Comparison of ENCODE assay signal across 8 mouse cellular contexts in genomic region chr15:80080711-80081615, GRCm38 (mm10). TPM values are rescaled to one million over a fixed set of nuclear protein-coding genes. Genes with fewer than 3 reads are reported as not detected.
A peak's percentile ranks its signal among the peaks of the same experiment; 100 is the strongest.
DNase-seq lines count a peak whose midpoint lies in the region; ATAC-seq and TF ChIP-seq lines count a peak whose summit lies in the region.

No protein-coding gene starts in this region.

- intact Hi-C loops in heart, adult 2 months (cut with DNase I): loop anchor here (1.0 to 5.0 kb wide), 2 partner anchors 135 to 249 kb away; partner anchors contain the start of genes Cbx6 and Npcd

- 57% methylated on average over 9 of the region's 9 CpGs for WGBS in heart, adult 2 months
- 55% methylated on average over 9 of the region's 9 CpGs for WGBS in embryonic facial prominence, embryonic 11.5 days
- 47% methylated on average over 9 of the region's 9 CpGs for WGBS in intestine, embryonic 16.5 days
- 69% methylated on average over 9 of the region's 9 CpGs for WGBS in midbrain, embryonic 10.5 days

- no peak for TF ChIP-seq POLR2A in heart, adult 2 months (IDR thresholded peaks at IDR 0.05; ENCODE audit: insufficient read depth, low read depth, low read length)

- in situ Hi-C loops in ES-E14 (cut with MboI; ENCODE audit: low sequenced_read_pairs in 2 of 2, unreplicated experiment in 2 of 2): no loop called here

- peak overlapping the region; percentile 5 for H3K9ac ChIP-seq in heart, adult 2 months (ENCODE audit: low read depth, low read length)
- peak overlapping the region; percentile 97 for H3K9ac ChIP-seq in ES-E14 (ENCODE audit: insufficient read depth, low read depth, low read length, poor library complexity, severe bottlenecking)
- H3K9ac ChIP-seq in embryonic facial prominence, embryonic 11.5 days (replicated peaks; ENCODE audit: low read length): peak overlapping the region; percentile 96
- H3K9ac ChIP-seq in intestine, embryonic 16.5 days (ENCODE audit: low read depth, low read length): peak overlapping the region; percentile 97

- peak; percentile 80 for TF ChIP-seq CTCF in heart, adult 2 months (IDR thresholded peaks at IDR 0.05)

- H3K9me3 ChIP-seq in ES-E14 (ENCODE audit: control insufficient read depth, insufficient read depth, low read depth, low read length): no peaks in the 10 kb centered on the region
- no peaks in the 10 kb centered on the region for H3K9me3 ChIP-seq in embryonic facial prominence, embryonic 11.5 days (replicated peaks; ENCODE audit: control insufficient read depth, low read length)
- no peaks in the 10 kb centered on the region for H3K9me3 ChIP-seq in intestine, embryonic 16.5 days (ENCODE audit: control insufficient read depth, low read length)
- no peaks in the 10 kb centered on the region for H3K9me3 ChIP-seq in midbrain, embryonic 10.5 days (replicated peaks)

- no peak overlapping the region for H3K27ac ChIP-seq in heart, adult 2 months
- H3K27ac ChIP-seq in ES-E14 (ENCODE audit: insufficient read depth, low read depth, low read length, poor library complexity, severe bottlenecking): peak overlapping the region; percentile 98
- H3K27ac ChIP-seq in embryonic facial prominence, embryonic 11.5 days (replicated peaks; ENCODE audit: low read depth, low read length): no peak overlapping the region
- H3K27ac ChIP-seq in intestine, embryonic 16.5 days (ENCODE audit: low read length): peak overlapping the region; percentile 2
- H3K27ac ChIP-seq in midbrain, embryonic 10.5 days (replicated peaks): peak overlapping the region; percentile 97

- no peaks in the 10 kb centered on the region for H3K27me3 ChIP-seq in heart, adult 2 months (ENCODE audit: control insufficient read depth, insufficient read depth, low read length)
- H3K27me3 ChIP-seq in embryonic facial prominence, embryonic 11.5 days (ENCODE audit: control insufficient read depth, insufficient read depth, low read length): no peaks in the 10 kb centered on the region
- no peaks in the 10 kb centered on the region for H3K27me3 ChIP-seq in intestine, embryonic 16.5 days (replicated peaks; ENCODE audit: control insufficient read depth, insufficient read depth, low read length)
- no peaks in the 10 kb centered on the region for H3K27me3 ChIP-seq in midbrain, embryonic 10.5 days (ENCODE audit: low read depth, poor library complexity, severe bottlenecking)

- no peak overlapping the region for H3K4me3 ChIP-seq in heart, adult 2 months
- H3K4me3 ChIP-seq in ES-E14 (ENCODE audit: insufficient read depth in 1 of 2, low read depth in 1 of 2, low read length in 2 of 2, poor library complexity in 1 of 2, severe bottlenecking in 1 of 2): peak overlapping the region; percentile 78 to 90
- peak overlapping the region; percentile 90 for H3K4me3 ChIP-seq in embryonic facial prominence, embryonic 11.5 days (ENCODE audit: low read depth, low read length)
- H3K4me3 ChIP-seq in intestine, embryonic 16.5 days (ENCODE audit: low read length): peak overlapping the region; percentile 89
- H3K4me3 ChIP-seq in midbrain, embryonic 10.5 days: peak overlapping the region; percentile 89

- no peak for ATAC-seq in embryonic facial prominence, embryonic 11.5 days (replicated peaks; ENCODE audit: insufficient number of reproducible peaks, low FRiP score, low TSS enrichment, low read depth)
- no peak for ATAC-seq in intestine, embryonic 16.5 days

- H3K4me2 ChIP-seq in embryonic facial prominence, embryonic 11.5 days (ENCODE audit: low read depth, low read length): peak overlapping the region; percentile 54
- H3K4me2 ChIP-seq in intestine, embryonic 16.5 days (ENCODE audit: low read depth, low read length): peak overlapping the region; percentile 76

- no peaks in the 10 kb centered on the region for H3K79me2 ChIP-seq in heart, adult 2 months (replicated peaks; ENCODE audit: control insufficient read depth, insufficient read depth, low read length)

- TF ChIP-seq EP300 in heart, adult 2 months (IDR thresholded peaks at IDR 0.05; ENCODE audit: insufficient read depth, low read depth, low read length): no peak

- no peak for DNase-seq in heart, adult 2 months
- no peak for DNase-seq in heart, postnatal 4 days
- DNase-seq in ES-E14 (ENCODE audit: low read depth, low spot score): no peak
- peak; percentile 76 for DNase-seq in embryonic facial prominence, embryonic 11.5 days (ENCODE audit: low spot score)
- DNase-seq in midbrain, embryonic 10.5 days (ENCODE audit: low spot score): peak; percentile 45
- no peak for DNase-seq in c-Kit-positive CD71-positive TER-119-positive erythroid progenitor cells, embryonic 14.5 days (ENCODE audit: low spot score)
- DNase-seq in urinary bladder, adult 2 months (ENCODE audit: low spot score): no peak

- H3K4me1 ChIP-seq in heart, adult 2 months (ENCODE audit: control insufficient read depth, insufficient read depth, low read length): peaks cover 12% of the 10 kb centered on the region
- peaks cover 0 to under 1% of the 10 kb centered on the region in 2 experiments; a peak in 1 of 4 replicates for H3K4me1 ChIP-seq in ES-E14 (ENCODE audit: control insufficient read depth in 2 of 2, insufficient read depth in 2 of 2, low read length in 2 of 2, poor library complexity in 1 of 2)
- no peaks in the 10 kb centered on the region for H3K4me1 ChIP-seq in embryonic facial prominence, embryonic 11.5 days (ENCODE audit: control insufficient read depth, insufficient read depth, low read length)
- H3K4me1 ChIP-seq in intestine, embryonic 16.5 days (ENCODE audit: control insufficient read depth, insufficient read depth, low read length): peaks cover 22% of the 10 kb centered on the region
- H3K4me1 ChIP-seq in midbrain, embryonic 10.5 days: peaks cover 37% of the 10 kb centered on the region

- H3K36me3 ChIP-seq in heart, adult 2 months (ENCODE audit: control insufficient read depth, insufficient read depth, low read length): peaks cover 23% of the 10 kb centered on the region
- peaks cover 55% of the 10 kb centered on the region for H3K36me3 ChIP-seq in ES-E14 (ENCODE audit: control insufficient read depth, insufficient read depth, low read length, poor library complexity, severe bottlenecking)
- peaks cover 17% of the 10 kb centered on the region for H3K36me3 ChIP-seq in embryonic facial prominence, embryonic 11.5 days (replicated peaks; ENCODE audit: control insufficient read depth, insufficient read depth, low read depth, low read length)
- H3K36me3 ChIP-seq in intestine, embryonic 16.5 days (ENCODE audit: control insufficient read depth, insufficient read depth, low read length): peaks cover 18% of the 10 kb centered on the region
- H3K36me3 ChIP-seq in midbrain, embryonic 10.5 days: peaks cover 63% of the 10 kb centered on the region

TF ChIP-seq in ES-E14, 5 proteins besides CTCF, POLR2A, EP300 and RAD21:
- TF ChIP-seq CHD2 (IDR thresholded peaks at IDR 0.05; ENCODE audit: low read depth, low read length) (no peak), HCFC1 (IDR thresholded peaks at IDR 0.05; ENCODE audit: borderline replicate concordance, insufficient read depth, low read length) (no peak), MAFK (IDR thresholded peaks at IDR 0.05; ENCODE audit: insufficient read depth, low read depth, low read length) (no peak), ZNF384 (IDR thresholded peaks at IDR 0.05; ENCODE audit: low read depth, low read length) (no peak), ZC3H11A (IDR thresholded peaks at IDR 0.05; ENCODE audit: borderline replicate concordance, low read depth, low read length) (no peak)

RNA-seq across cellular contexts. Expression of gene Syngr1, which starts 10.2 kb away (rescaled TPM):
- total RNA-seq in heart, adult 2 months (2021): 10 to 100 TPM; 69.6 to 95.0 TPM
- polyA plus RNA-seq in heart, adult 2 months (2012; rRNA removed): 247 and 250 TPM in 2 replicates
- total RNA-seq in heart, postnatal 4 days (2021): 10 to 100 TPM; 73.4 to 86.0 TPM
- 78.8 and 105 TPM in 2 replicates for total RNA-seq in ES-E14 (2012; rRNA removed)
- 6.4 and 8.3 TPM in 2 replicates for polyA plus RNA-seq in embryonic facial prominence, embryonic 11.5 days (2014; fragmentation: Nextera tagmentation; extraction: Ambion mirVana)
- 15.2 and 16.0 TPM in 2 replicates for polyA plus RNA-seq in intestine, embryonic 16.5 days (2015; fragmentation: Nextera tagmentation; extraction: Ambion mirVana)
- 7.3 and 7.7 TPM in 2 replicates for polyA plus RNA-seq in midbrain, embryonic 10.5 days (2016; fragmentation: Nextera tagmentation; extraction: Ambion mirVana)
- 54.2 and 62.1 TPM in 2 replicates for polyA plus RNA-seq in urinary bladder, adult 2 months (2012; rRNA removed)

RNA-seq across cellular contexts. Expression of gene Rpl3, which starts 10.7 kb away (rescaled TPM):
- total RNA-seq in heart, adult 2 months (2021): 100 to 1,000 TPM; 137 to 150 TPM
- 201 and 230 TPM in 2 replicates for polyA plus RNA-seq in heart, adult 2 months (2012; rRNA removed)
- 100 to 1,000 TPM; 591 to 607 TPM for total RNA-seq in heart, postnatal 4 days (2021)
- 1,661 and 1,803 TPM in 2 replicates for total RNA-seq in ES-E14 (2012; rRNA removed)
- polyA plus RNA-seq in embryonic facial prominence, embryonic 11.5 days (2014; fragmentation: Nextera tagmentation; extraction: Ambion mirVana): 1,289 and 1,347 TPM in 2 replicates
- polyA plus RNA-seq in intestine, embryonic 16.5 days (2015; fragmentation: Nextera tagmentation; extraction: Ambion mirVana): 1,018 and 1,133 TPM in 2 replicates
- 866 and 996 TPM in 2 replicates for polyA plus RNA-seq in midbrain, embryonic 10.5 days (2016; fragmentation: Nextera tagmentation; extraction: Ambion mirVana)
- polyA plus RNA-seq in urinary bladder, adult 2 months (2012; rRNA removed): 1,075 and 1,270 TPM in 2 replicates

RNA-seq across cellular contexts. Expression of gene Tab1, which starts 52.0 kb away (rescaled TPM):
- total RNA-seq in heart, adult 2 months (2021): 10 to 100 TPM; 17.8 to 24.5 TPM
- 24.1 and 29.3 TPM in 2 replicates for polyA plus RNA-seq in heart, adult 2 months (2012; rRNA removed)
- total RNA-seq in heart, postnatal 4 days (2021): 10 to 100 TPM; 36.5 to 37.0 TPM
- 16.6 and 24.3 TPM in 2 replicates for total RNA-seq in ES-E14 (2012; rRNA removed)
- 26.8 and 26.9 TPM in 2 replicates for polyA plus RNA-seq in embryonic facial prominence, embryonic 11.5 days (2014; fragmentation: Nextera tagmentation; extraction: Ambion mirVana)
- 28.2 and 29.6 TPM in 2 replicates for polyA plus RNA-seq in intestine, embryonic 16.5 days (2015; fragmentation: Nextera tagmentation; extraction: Ambion mirVana)
- 40.0 and 48.9 TPM in 2 replicates for polyA plus RNA-seq in midbrain, embryonic 10.5 days (2016; fragmentation: Nextera tagmentation; extraction: Ambion mirVana)
- 33.5 and 36.7 TPM in 2 replicates for polyA plus RNA-seq in urinary bladder, adult 2 months (2012; rRNA removed)

Comparison
In these comparisons a context has a peak if more than half of its experiments do, and no peak if none do; other contexts are left out.
1. DNase-seq: peak in embryonic facial prominence, embryonic 11.5 days (single experiment) and midbrain, embryonic 10.5 days (single experiment); none in heart, adult 2 months (0 of 2), heart, postnatal 4 days (single experiment), ES-E14 (single experiment), c-Kit-positive CD71-positive TER-119-positive erythroid progenitor cells, embryonic 14.5 days (single experiment) and urinary bladder, adult 2 months (single experiment).
2. H3K27ac ChIP-seq: peak in ES-E14 (single experiment), intestine, embryonic 16.5 days (single experiment) and midbrain, embryonic 10.5 days (single experiment); none in heart, adult 2 months (single experiment) and embryonic facial prominence, embryonic 11.5 days (single experiment).
3. H3K9ac ChIP-seq: peak in every context shown above with its lines; median percentile 97 in ES-E14; 97 in intestine, embryonic 16.5 days; 96 in embryonic facial prominence, embryonic 11.5 days; 5 in heart, adult 2 months.